Mouse (Mus musculus): ENCODE measurements around the gene Smo. TPM values are rescaled to one million over a fixed set of nuclear protein-coding genes. Genes with fewer than 3 reads are reported as not detected.
"Not testable (repeated sequence)": the region's sequence is repeated elsewhere in the genome, so short reads cannot be mapped to it uniquely, and the experiment has no call there.

The Smo gene
- polyA plus RNA-seq, 1 experiment from 2014 or later = 22.1 TPM

GRCm38 (mm10) chr6:29756476-29756875, 21.2 kb downstream of the Smo start:
- Histone ChIP-seq H3K9me3 (ENCODE audit: control insufficient read depth, low read length) (no peaks in the 10 kb centered on the region), H3K4me2 (ENCODE audit: low read length) (no peak overlapping the region), H3K4me3 (ENCODE audit: control insufficient read depth in 1 of 2, insufficient read depth in 1 of 2, low read depth in 1 of 2, low read length in 2 of 2) (no peak overlapping the region), H3K27ac (replicated peaks in 1 of 2; ENCODE audit: control insufficient read depth in 1 of 2, insufficient read depth in 1 of 2, low read depth in 2 of 2, low read length in 2 of 2) (no peak overlapping the region), H3K36me3 (ENCODE audit: control insufficient read depth, insufficient read depth, low read length) (peaks cover 74% of the 10 kb centered on the region), H3K4me1 (ENCODE audit: control insufficient read depth in 2 of 2, insufficient read depth in 2 of 2, low read length in 2 of 2) (no peaks in the 10 kb centered on the region), H3K27me3 (ENCODE audit: control insufficient read depth, insufficient read depth, low read length) (no peaks in the 10 kb centered on the region), H3K9ac (ENCODE audit: low read length) (no peak overlapping the region)
- WGBS = 88% methylated on average over 4 of the region's 4 CpGs
- no peak for ATAC-seq (ENCODE audit: insufficient number of reproducible peaks, insufficient read depth, low FRiP score, low read depth)

GRCm38 (mm10) chr6:29758417-29758816, 23.1 kb downstream of the Smo start:
- Histone ChIP-seq H3K27me3 (ENCODE audit: control insufficient read depth, insufficient read depth, low read length) (no peaks in the 10 kb centered on the region), H3K9ac (ENCODE audit: low read length) (no peak overlapping the region), H3K4me3 (ENCODE audit: control insufficient read depth in 1 of 2, insufficient read depth in 1 of 2, low read depth in 1 of 2, low read length in 2 of 2) (no peak overlapping the region), H3K9me3 (ENCODE audit: control insufficient read depth, low read length) (no peaks in the 10 kb centered on the region), H3K4me1 (ENCODE audit: control insufficient read depth in 2 of 2, insufficient read depth in 2 of 2, low read length in 2 of 2) (no peaks in the 10 kb centered on the region), H3K27ac (replicated peaks in 1 of 2; ENCODE audit: control insufficient read depth in 1 of 2, insufficient read depth in 1 of 2, low read depth in 2 of 2, low read length in 2 of 2) (no peak overlapping the region), H3K4me2 (ENCODE audit: low read length) (no peak overlapping the region), H3K36me3 (ENCODE audit: control insufficient read depth, insufficient read depth, low read length) (peaks cover 70% of the 10 kb centered on the region)
- WGBS = 30% methylated on average over 4 of the region's 4 CpGs
- no peak for ATAC-seq (ENCODE audit: insufficient number of reproducible peaks, insufficient read depth, low FRiP score, low read depth)

GRCm38 (mm10) chr6:29759012-29759679, 23.8 kb downstream of the Smo start:
- Histone ChIP-seq H3K9me3 (ENCODE audit: control insufficient read depth, low read length) (no peaks in the 10 kb centered on the region), H3K27me3 (ENCODE audit: control insufficient read depth, insufficient read depth, low read length) (no peaks in the 10 kb centered on the region), H3K36me3 (ENCODE audit: control insufficient read depth, insufficient read depth, low read length) (peaks cover 63% of the 10 kb centered on the region), H3K4me2 (ENCODE audit: low read length) (no peak overlapping the region), H3K27ac (replicated peaks in 1 of 2; ENCODE audit: control insufficient read depth in 1 of 2, insufficient read depth in 1 of 2, low read depth in 2 of 2, low read length in 2 of 2) (no peak overlapping the region), H3K4me3 (ENCODE audit: control insufficient read depth in 1 of 2, insufficient read depth in 1 of 2, low read depth in 1 of 2, low read length in 2 of 2) (no peak overlapping the region), H3K4me1 (ENCODE audit: control insufficient read depth in 2 of 2, insufficient read depth in 2 of 2, low read length in 2 of 2) (no peaks in the 10 kb centered on the region), H3K9ac (ENCODE audit: low read length) (no peak overlapping the region)
- ATAC-seq (ENCODE audit: insufficient number of reproducible peaks, insufficient read depth, low FRiP score, low read depth) = no peak
- 86% methylated on average over 13 of the region's 13 CpGs for WGBS

- not testable (repeated sequence) for ATAC-seq (ENCODE audit: insufficient number of reproducible peaks, insufficient read depth, low FRiP score, low read depth); H3K4me1 ChIP-seq (ENCODE audit: control insufficient read depth in 2 of 2, insufficient read depth in 2 of 2, low read length in 2 of 2); H3K4me2 ChIP-seq (ENCODE audit: low read length); H3K9ac ChIP-seq (ENCODE audit: low read length); H3K27ac ChIP-seq (replicated peaks in 1 of 2; ENCODE audit: control insufficient read depth in 1 of 2, insufficient read depth in 1 of 2, low read depth in 2 of 2, low read length in 2 of 2); H3K4me3 ChIP-seq (ENCODE audit: control insufficient read depth in 1 of 2, insufficient read depth in 1 of 2, low read depth in 1 of 2, low read length in 2 of 2); H3K27me3 ChIP-seq (ENCODE audit: control insufficient read depth, insufficient read depth, low read length); H3K9me3 ChIP-seq (ENCODE audit: control insufficient read depth, low read length)
- WGBS = 86% methylated on average over 2 of the region's 2 CpGs
- H3K36me3 ChIP-seq (ENCODE audit: control insufficient read depth, insufficient read depth, low read length) = peaks cover 50% of the 10 kb centered on the region
Observed at GRCm38 (mm10) chr6:29760397-29760796, 25.1 kb downstream of the Smo start.

GRCm38 (mm10) chr6:29761282-29761681, 26.0 kb downstream of the Smo start:
- WGBS = 93% methylated on average over 4 of the region's 4 CpGs
- Histone ChIP-seq H3K4me3 (ENCODE audit: control insufficient read depth in 1 of 2, insufficient read depth in 1 of 2, low read depth in 1 of 2, low read length in 2 of 2) (no peak overlapping the region), H3K27ac (replicated peaks in 1 of 2; ENCODE audit: control insufficient read depth in 1 of 2, insufficient read depth in 1 of 2, low read depth in 2 of 2, low read length in 2 of 2) (no peak overlapping the region), H3K27me3 (ENCODE audit: control insufficient read depth, insufficient read depth, low read length) (no peaks in the 10 kb centered on the region), H3K4me1 (ENCODE audit: control insufficient read depth in 2 of 2, insufficient read depth in 2 of 2, low read length in 2 of 2) (no peaks in the 10 kb centered on the region), H3K9me3 (ENCODE audit: control insufficient read depth, low read length) (no peaks in the 10 kb centered on the region), H3K36me3 (ENCODE audit: control insufficient read depth, insufficient read depth, low read length) (peaks cover 42% of the 10 kb centered on the region), H3K9ac (ENCODE audit: low read length) (no peak overlapping the region), H3K4me2 (ENCODE audit: low read length) (no peak overlapping the region)
- ATAC-seq (ENCODE audit: insufficient number of reproducible peaks, insufficient read depth, low FRiP score, low read depth) = no peak

GRCm38 (mm10) chr6:29762524-29762923, 27.2 kb downstream of the Smo start:
- peaks cover 33% of the 10 kb centered on the region for H3K36me3 ChIP-seq (ENCODE audit: control insufficient read depth, insufficient read depth, low read length)
- no peak overlapping the region for H3K9ac ChIP-seq (ENCODE audit: low read length)
- no peak overlapping the region for H3K4me2 ChIP-seq (ENCODE audit: low read length)
- H3K27ac ChIP-seq (replicated peaks in 1 of 2; ENCODE audit: control insufficient read depth in 1 of 2, insufficient read depth in 1 of 2, low read depth in 2 of 2, low read length in 2 of 2) = no peak overlapping the region
- H3K27me3 ChIP-seq (ENCODE audit: control insufficient read depth, insufficient read depth, low read length) = no peaks in the 10 kb centered on the region
- ATAC-seq (ENCODE audit: insufficient number of reproducible peaks, insufficient read depth, low FRiP score, low read depth) = no peak
- H3K9me3 ChIP-seq (ENCODE audit: control insufficient read depth, low read length) = no peaks in the 10 kb centered on the region
- H3K4me3 ChIP-seq (ENCODE audit: control insufficient read depth in 1 of 2, insufficient read depth in 1 of 2, low read depth in 1 of 2, low read length in 2 of 2) = no peak overlapping the region
- no peaks in the 10 kb centered on the region for H3K4me1 ChIP-seq (ENCODE audit: control insufficient read depth in 2 of 2, insufficient read depth in 2 of 2, low read length in 2 of 2)
- WGBS = 63% methylated on average over 4 of the region's 4 CpGs

GRCm38 (mm10) chr6:29766874-29767273, 31.6 kb downstream of the Smo start:
- H3K9me3 ChIP-seq (ENCODE audit: control insufficient read depth, low read length) = no peaks in the 10 kb centered on the region
- ATAC-seq (ENCODE audit: insufficient number of reproducible peaks, insufficient read depth, low FRiP score, low read depth) = no peak
- peaks cover 0 to 7% of the 10 kb centered on the region in 2 experiments; a peak in 2 of 4 replicates for H3K4me1 ChIP-seq (ENCODE audit: control insufficient read depth in 2 of 2, insufficient read depth in 2 of 2, low read length in 2 of 2)
- no peak overlapping the region for H3K27ac ChIP-seq (replicated peaks in 1 of 2; ENCODE audit: control insufficient read depth in 1 of 2, insufficient read depth in 1 of 2, low read depth in 2 of 2, low read length in 2 of 2)
- H3K36me3 ChIP-seq (ENCODE audit: control insufficient read depth, insufficient read depth, low read length) = no peaks in the 10 kb centered on the region
- WGBS = 84% methylated on average over 2 of the region's 2 CpGs
- H3K4me3 ChIP-seq (ENCODE audit: control insufficient read depth in 1 of 2, insufficient read depth in 1 of 2, low read depth in 1 of 2, low read length in 2 of 2) = no peak overlapping the region
- no peaks in the 10 kb centered on the region for H3K27me3 ChIP-seq (ENCODE audit: control insufficient read depth, insufficient read depth, low read length)
- no peak overlapping the region for H3K9ac ChIP-seq (ENCODE audit: low read length)
- no peak overlapping the region for H3K4me2 ChIP-seq (ENCODE audit: low read length)
